Mouse (Mus musculus) cerebellum, adult 2 months (tissue): Measurements from ENCODE around the gene Bloc1s2.

ENCODE experiments used
- CTCF ChIP-seq: fragments of 200-500 bp; IDR thresholded peaks from 2 replicates; pipeline ENCODE4 v1.5.1; 2011; ENCODE audit warnings: low read depth, mild to moderate bottlenecking, control low read depth, low read length, moderate library complexity, borderline replicate concordance; ENCODE audit not compliant: insufficient read depth
- POLR2A ChIP-seq: fragments of 200-500 bp; IDR thresholded peaks from 2 replicates; pipeline ENCODE4 v1.6.1; 2011; ENCODE audit warnings: low read length, control low read depth, borderline replicate concordance; ENCODE audit not compliant: insufficient read depth

DNA sequence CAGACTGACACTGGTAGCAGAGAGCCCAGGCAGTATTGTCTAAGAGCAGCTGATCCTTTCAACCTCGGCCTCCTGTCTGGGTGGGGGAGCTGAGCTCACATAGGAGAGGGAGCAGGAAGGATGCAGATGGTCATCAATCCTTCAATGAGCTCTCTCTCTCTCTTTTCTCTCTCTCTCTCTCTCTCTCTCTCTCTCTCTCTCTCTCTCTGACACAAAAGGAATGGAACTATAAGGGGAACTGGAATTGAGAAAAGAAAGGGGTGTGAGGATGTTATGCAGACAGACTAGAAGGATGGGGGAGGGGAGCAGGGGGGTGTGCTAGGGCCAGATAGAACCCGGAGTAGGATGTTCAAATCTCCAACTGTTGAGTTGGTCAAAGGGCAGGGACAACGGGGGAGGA lies 46.1 kb upstream of the Bloc1s2 start, which contains the start of gene Pkd2l1:
- TF ChIP-seq CTCF (no peak), POLR2A (no peak)
